Mouse (Mus musculus) gastrocnemius, postnatal 4 days (tissue): ENCODE measurements at regions not wholly inside any gene's neighbourhood (a gene's known extent, or its start where the extent isn't known, plus 50 kb on each side); places are given as distances from the start of the nearest gene placed in this dataset.
A peak's percentile ranks its signal among the peaks of the same experiment; 100 is the strongest.

Source experiments
- DNase-seq, 2 experiments: peaks; one replicate each; pipeline ENCODE4 v3.0.0; 2021 to 2022; ENCODE audit warnings: low spot score in 2 of 2, mixed read lengths in 2 of 2

GRCm38 (mm10) chr3:148446845-148447244 is 543.5 kb downstream of the Adgrl2 start:
- no peak for DNase-seq

GRCm38 (mm10) chr3:148443012-148443411 is 547.3 kb downstream of the Adgrl2 start:
- DNase-seq: no peak

DNA sequence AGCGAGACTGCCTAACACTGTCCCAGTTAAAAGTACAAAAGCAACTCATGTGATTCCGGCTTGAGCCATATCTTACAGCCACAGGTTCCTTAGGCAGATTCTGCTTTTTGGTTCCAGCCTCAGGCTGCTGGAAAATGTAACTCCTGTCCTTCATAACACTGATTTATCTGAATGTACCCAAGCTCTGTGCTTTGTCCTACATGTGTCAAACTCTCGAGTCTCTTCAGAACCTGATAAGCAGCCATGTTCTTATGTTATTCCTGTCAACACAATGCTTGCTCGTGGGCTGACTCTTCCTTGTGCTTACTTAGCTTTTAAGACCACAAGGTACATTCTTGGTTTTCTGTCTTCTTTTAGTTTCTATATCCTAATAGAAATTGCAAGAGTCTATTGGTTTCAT is 556.3 kb downstream of the Adgrl2 start:
- DNase-seq: no peak

DNA sequence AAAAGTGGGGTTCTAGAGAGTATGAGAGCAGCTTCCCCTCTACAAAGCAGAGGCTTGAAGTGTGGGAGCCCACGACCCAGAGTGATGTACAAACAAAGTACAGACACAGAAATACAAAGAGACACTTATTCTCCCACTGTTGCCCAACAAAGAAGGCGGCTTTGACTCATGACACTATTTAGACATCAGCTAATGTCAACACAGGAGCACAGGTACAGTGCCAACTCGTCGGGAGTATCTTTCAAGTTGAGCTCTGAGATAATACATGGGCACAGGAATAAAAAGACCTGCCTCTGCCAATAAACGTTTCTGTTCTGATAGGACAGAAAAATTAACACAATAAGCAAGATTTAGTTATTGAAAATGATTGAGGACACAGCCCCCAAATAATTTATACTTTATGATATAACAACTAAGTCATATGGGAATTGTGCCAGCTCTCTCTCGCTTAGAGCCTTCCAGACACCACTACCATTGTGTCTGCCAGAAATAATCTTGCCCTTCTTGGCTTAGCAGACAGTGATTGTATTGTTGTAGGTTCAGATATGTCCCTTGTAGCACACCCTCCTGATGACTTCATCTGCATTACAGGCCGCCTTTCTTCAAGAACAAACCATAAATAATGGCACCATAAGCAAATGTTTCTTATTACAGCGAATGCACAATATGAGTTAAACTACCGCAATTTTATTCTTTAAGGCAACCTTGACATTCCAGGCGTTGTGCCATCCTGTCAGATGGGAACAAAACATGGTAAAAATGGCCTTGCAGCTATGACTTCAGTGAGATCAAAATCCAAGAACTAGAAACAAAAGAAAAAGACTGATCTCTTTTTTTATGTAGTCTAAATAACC is 561.1 kb downstream of the Adgrl2 start:
- no peak for DNase-seq

- no peak for DNase-seq
Observed at GRCm38 (mm10) chr3:148424089-148424488, 566.3 kb downstream of the Adgrl2 start.

DNA sequence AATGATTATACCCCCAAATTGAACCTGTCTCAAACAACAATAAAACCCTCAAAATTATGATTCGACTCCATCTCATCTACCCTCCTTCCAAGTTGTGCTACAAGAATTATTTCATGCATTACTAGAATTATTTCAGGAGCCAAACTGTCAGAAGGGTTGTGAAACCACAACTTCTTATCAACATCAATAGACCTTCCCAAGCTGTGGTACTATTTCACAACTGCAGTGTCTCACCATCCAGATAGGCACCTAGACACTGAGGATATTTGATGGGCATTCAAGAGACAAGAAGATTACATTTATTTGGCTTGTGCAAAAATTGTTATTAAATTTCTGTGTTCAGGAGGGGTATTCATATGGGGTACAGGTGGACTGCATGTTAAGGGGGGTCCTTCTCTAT is 567.0 kb downstream of the Adgrl2 start:
- no peak for DNase-seq

- no peak for DNase-seq
Observed at GRCm38 (mm10) chr3:148422720-148423119, 567.6 kb downstream of the Adgrl2 start.

- no peak for DNase-seq
Observed at GRCm38 (mm10) chr3:148422205-148422604, 568.1 kb downstream of the Adgrl2 start.

DNA sequence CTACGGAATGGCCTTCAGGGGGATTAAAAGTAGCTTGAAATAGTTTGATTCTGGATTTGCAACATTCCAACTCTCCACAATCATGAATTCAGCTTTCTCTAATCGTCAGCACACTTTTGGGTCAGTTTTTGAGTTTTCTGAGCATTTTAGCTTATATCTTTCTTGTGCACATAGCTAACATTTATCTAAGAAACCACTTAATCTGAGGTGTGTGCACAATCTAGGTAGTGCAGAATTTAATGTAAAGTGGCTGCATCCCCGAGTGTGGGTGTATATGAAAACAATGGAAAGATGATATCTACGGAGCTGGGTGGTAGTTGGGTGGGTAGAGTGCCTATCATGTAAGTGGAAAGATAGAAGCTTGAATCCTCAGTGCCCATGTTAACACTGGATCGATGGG is 570.1 kb downstream of the Adgrl2 start:
- DNase-seq: no peak

DNA sequence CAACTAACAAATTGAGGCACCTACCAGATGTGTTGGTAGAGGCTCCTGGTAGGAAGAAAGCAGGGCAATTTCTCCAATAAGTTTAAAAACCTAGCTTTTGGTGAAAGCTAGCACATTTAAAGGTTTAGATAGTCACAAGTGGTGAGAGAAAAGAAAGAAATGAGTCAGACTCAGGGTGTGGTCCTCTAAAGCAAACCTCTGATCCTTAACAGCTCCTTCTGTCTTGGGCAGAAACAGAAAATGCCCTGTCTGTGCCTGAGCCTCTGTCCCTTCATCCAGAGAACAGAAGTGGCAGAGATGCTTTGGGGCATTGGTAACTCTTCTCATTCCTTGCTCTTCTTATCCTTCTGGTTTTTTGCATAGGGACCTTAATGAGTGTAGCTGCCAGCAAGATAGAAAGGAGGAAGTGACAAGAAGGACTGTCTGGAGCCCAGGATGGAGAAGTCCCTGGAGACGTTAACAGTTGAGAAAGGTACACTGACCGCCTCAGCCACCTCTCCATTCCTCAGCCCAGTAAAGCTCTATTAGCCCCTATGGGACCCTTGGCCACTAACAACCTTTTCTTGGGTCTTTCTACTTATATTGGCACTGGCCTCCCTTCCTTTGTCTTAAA is 570.8 kb downstream of the Adgrl2 start:
- no peak for DNase-seq

GRCm38 (mm10) chr3:148418067-148418466 is 572.3 kb downstream of the Adgrl2 start:
- DNase-seq: no peak

DNA sequence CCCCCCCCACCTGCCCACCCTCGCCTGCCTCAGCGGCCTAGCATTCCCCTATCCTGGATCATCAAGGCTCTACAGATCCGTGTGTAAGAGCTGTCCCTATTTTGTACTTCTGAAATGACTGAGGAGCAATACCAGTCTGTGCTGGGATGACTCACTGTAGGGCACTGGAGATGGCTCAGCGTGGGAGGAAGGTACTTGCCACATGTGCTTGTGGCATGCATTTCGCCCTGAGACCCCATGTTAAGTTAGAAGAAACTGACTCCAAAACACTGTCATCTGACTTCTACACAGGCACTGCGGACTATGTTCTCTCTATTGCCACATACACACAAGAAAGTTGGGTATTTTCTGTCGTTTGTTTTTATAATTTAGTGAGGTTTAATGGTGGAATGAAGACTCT is 574.9 kb downstream of the Adgrl2 start:
- no peak for DNase-seq

GRCm38 (mm10) chr3:148413027-148413426 is 577.3 kb downstream of the Adgrl2 start:
- no peak for DNase-seq

GRCm38 (mm10) chr3:148412191-148412590 is 578.2 kb downstream of the Adgrl2 start:
- no peak for DNase-seq

DNA sequence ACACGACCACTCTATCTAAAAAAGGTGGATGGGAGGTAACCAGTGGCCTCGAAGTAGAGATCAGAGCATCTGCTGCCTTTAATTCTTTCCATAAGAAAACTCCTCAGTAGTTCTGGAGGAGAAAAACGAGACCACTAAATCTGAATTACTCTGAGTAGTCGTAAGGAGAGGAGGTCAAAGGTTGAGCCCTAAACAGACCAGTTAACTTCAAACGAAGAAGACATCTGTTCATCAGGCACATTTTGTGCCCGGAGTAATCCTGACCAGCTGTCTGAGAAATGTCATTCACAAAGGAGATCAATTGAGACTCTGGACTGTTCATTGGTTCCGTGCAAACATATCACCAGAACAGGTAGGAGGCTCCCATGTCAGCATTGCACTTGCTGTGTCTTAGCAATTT is 592.0 kb downstream of the Adgrl2 start:
- no peak for DNase-seq

GRCm38 (mm10) chr3:148387550-148387949 is 602.8 kb downstream of the Adgrl2 start:
- no peak for DNase-seq

DNA sequence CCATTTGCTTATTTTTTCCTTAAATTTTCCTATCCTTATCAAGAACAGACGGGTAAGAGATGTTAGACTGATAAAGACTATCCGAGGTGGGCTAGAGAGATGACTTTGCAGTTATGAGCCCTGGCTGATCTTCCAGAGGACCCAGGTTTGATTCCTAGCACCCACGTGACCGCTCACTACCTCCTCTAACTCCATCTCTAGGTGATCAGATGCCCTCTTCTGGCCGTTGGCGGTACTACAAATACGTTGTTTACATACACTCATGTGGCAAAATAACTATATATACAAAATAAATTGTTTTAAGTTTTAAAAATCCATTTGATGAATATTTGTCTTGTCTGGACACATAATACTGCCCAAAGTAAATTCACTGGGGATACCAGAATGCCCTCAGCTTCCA is 604.6 kb downstream of the Adgrl2 start:
- no peak for DNase-seq

GRCm38 (mm10) chr3:148381057-148381456 is 609.3 kb downstream of the Adgrl2 start:
- DNase-seq: no peak

DNA sequence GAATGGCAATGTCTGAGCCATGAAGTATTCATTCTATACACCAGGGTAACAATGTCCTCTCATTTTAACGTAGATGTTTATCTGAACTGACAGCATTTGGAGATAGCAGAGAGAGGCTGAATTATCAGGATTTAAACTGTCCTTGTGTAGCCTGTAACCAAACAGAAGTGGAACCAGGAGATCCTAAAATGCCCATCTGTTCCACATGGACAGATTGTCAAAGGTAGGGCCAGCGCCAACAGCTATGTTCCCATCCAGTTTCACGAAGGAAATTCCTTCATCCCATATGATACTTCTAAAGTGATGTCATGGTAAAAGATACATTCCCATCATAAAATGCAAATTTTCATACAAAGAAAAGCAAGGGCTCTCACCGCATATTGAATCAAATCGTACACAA is 627.0 kb downstream of the Adgrl2 start:
- no peak for DNase-seq

- DNase-seq: no peak
Observed at GRCm38 (mm10) chr3:148362453-148362864, 627.9 kb downstream of the Adgrl2 start.

DNA sequence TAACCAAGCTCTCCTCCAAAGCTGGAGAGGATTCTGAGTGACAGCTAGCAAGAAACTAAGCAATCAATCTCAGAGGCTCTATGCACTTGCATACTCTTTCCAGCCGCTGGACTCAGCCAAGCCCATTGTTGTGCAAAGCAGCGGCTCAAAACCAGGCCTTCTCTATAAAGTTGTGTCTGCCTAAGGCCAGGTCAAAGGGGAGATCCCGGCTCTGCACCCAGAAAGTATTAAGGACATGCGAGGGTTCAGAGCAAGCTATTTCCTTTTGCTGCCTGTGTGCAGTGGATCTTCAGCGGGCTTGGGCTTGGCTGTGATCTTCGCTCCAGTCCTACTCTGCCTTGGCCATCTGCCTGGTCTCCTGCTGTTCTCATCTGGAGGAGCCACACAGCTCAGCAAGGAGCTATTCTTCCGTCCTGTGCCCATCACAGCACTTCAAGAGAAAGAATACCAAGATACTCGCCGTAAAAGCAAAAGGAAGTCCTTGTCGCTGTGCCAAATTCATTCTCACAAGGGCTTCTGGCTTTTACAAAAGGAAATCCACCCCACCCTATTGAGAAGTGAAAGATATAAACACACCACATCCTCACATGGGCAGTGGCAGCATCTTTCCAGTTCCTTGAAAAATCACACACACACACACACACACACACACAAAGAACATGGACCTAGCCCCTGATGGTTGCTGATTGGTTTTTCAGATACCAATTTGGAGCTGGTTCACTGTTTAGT is 646.6 kb downstream of the Adgrl2 start:
- peak; percentile 51 to 83 for DNase-seq

GRCm38 (mm10) chr3:148343256-148343632 is 647.1 kb downstream of the Adgrl2 start:
- no peak for DNase-seq
